Mouse (Mus musculus): ENCODE results near the gene Prap1. TPM values are rescaled to one million over a fixed set of nuclear protein-coding genes. Genes with fewer than 3 reads are reported as not detected.
A peak's percentile ranks its signal among the peaks of the same experiment; 100 is the strongest.

The Prap1 gene
- total RNA-seq, 4 experiments from 2014 or later, result not detected

GRCm38 (mm10) chr7:140135106-140135770, 42.0 kb downstream of the Prap1 start:
- peak; percentile 29 for DNase-seq

GRCm38 (mm10) chr7:140137135-140138020, 44.2 kb downstream of the Prap1 start, which contains the start of gene Mtg1:
Gene Mtg1, plus strand, starts transcription at chr7:140137564.
- peak; percentile 92 for DNase-seq

GRCm38 (mm10) chr7:140138021-140138310, 44.8 kb downstream of the Prap1 start:
- no peak for DNase-seq

- DNase-seq, result peak; percentile 52
These were observed 48.2 kb downstream of the Prap1 start for GRCm38 (mm10) chr7:140141350-140141749.

- no peak for DNase-seq
These were observed 51.4 kb downstream of the Prap1 start for GRCm38 (mm10) chr7:140144550-140144949.

Other genes with a start within 250 kb of the Prap1 start
- 1 to 10 TPM in 3 of 4 experiments, under 1 TPM in 1; 0.93 to 3.0 (median 2.4) TPM for gene Kndc1, start 198.7 kb upstream of the Prap1 start, total RNA-seq (2022)
- gene Utf1, start 149.6 kb upstream of the Prap1 start, total RNA-seq (2022), result not detected
- 1 to 10 TPM in 1 of 4 experiments, under 1 TPM in 2, not detected in 1; 0.31 to 1.1 (median 0.83) TPM for gene 6430531B16Rik, start 114.6 kb upstream of the Prap1 start, total RNA-seq (2022)
- 1 to 10 TPM; 1.8 to 5.9 (median 4.4) TPM for gene Adam8, start 100.8 kb upstream of the Prap1 start, total RNA-seq (2022)
- 10 to 100 TPM; 21.8 to 30.7 (median 26.7) TPM for gene Zfp511, start 57.0 kb upstream of the Prap1 start, total RNA-seq (2022)
- 10 to 100 TPM; 24.2 to 35.8 (median 32.2) TPM for gene Tubgcp2, start 56.7 kb upstream of the Prap1 start, total RNA-seq (2022)
- not detected for gene Msx3, start 44.3 kb upstream of the Prap1 start, total RNA-seq (2022)
- gene Caly, start 10.8 kb upstream of the Prap1 start, total RNA-seq (2022), result 10 to 100 TPM in 2 of 4 experiments, 1 to 10 TPM in 2; 5.8 to 13.8 (median 11.0) TPM
- gene Fuom, start 9.0 kb downstream of the Prap1 start, total RNA-seq (2022), result 10 to 100 TPM; 36.0 to 65.5 (median 43.9) TPM
- gene Paox, start 22.4 kb downstream of the Prap1 start, total RNA-seq (2022), result 10 to 100 TPM in 3 of 4 experiments, 1 to 10 TPM in 1; 9.6 to 19.7 (median 13.8) TPM
- gene Echs1, start 23.1 kb downstream of the Prap1 start, total RNA-seq (2022), result 100 to 1,000 TPM; 229 to 495 (median 382) TPM
- gene Mtg1, start 44.2 kb downstream of the Prap1 start, total RNA-seq (2022), result 10 to 100 TPM; 30.1 to 32.7 (median 31.3) TPM
- gene Sprn, start 61.5 kb downstream of the Prap1 start, total RNA-seq (2022), result 1 to 10 TPM; 1.0 to 1.4 (median 1.2) TPM
- not detected for gene Olfr522, start 71.4 kb downstream of the Prap1 start, total RNA-seq (2022)
- gene Olfr523, start 79.8 kb downstream of the Prap1 start, total RNA-seq (2022), result not detected
- gene Olfr524, start 112.6 kb downstream of the Prap1 start, total RNA-seq (2022), result not detected
- gene Cd163l1, start 124.9 kb downstream of the Prap1 start, total RNA-seq (2022), result not detected
- under 1 TPM in 1 of 4 experiments, not detected in 3; 0.12 TPM for gene 5830411N06Rik, start 153.9 kb downstream of the Prap1 start, total RNA-seq (2022)
- gene Olfr525, start 227.5 kb downstream of the Prap1 start, total RNA-seq (2022), result not detected
- gene Olfr527, start 240.6 kb downstream of the Prap1 start, total RNA-seq (2022), result not detected